Mouse (Mus musculus): ENCODE data around the gene Il12rb2.

Gene Il12rb2

GRCm38 (mm10) chr6:67292042-67292623 lies 83.9 kb downstream of the Il12rb2 start:
- no peak for DNase-seq

DNA sequence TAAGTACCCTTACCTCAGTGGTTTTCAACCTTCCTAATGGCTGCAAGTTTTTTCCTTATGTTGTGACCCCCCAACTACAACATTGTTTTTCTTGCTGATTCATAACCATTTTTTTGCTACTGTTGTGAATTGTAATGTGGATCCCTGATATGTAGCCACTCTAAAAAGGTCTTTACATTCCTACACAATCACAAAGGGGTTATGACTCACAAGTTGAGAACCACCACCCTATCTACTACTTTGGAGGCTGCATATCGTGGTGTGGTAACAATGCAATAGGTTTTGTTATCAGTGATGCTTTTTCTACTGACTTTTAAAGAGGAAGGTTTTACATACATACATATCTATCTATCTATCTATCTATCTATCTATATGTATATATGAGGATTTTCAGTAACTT lies 93.1 kb downstream of the Il12rb2 start:
- no peak for DNase-seq

- DNase-seq, result no peak
Observed at GRCm38 (mm10) chr6:67281614-67282197, 94.3 kb downstream of the Il12rb2 start.

- no peak for DNase-seq
Observed at GRCm38 (mm10) chr6:67277944-67278343, 98.0 kb downstream of the Il12rb2 start.

- DNase-seq, result no peak
Observed at GRCm38 (mm10) chr6:67269459-67269858, 106.5 kb downstream of the Il12rb2 start.

DNA sequence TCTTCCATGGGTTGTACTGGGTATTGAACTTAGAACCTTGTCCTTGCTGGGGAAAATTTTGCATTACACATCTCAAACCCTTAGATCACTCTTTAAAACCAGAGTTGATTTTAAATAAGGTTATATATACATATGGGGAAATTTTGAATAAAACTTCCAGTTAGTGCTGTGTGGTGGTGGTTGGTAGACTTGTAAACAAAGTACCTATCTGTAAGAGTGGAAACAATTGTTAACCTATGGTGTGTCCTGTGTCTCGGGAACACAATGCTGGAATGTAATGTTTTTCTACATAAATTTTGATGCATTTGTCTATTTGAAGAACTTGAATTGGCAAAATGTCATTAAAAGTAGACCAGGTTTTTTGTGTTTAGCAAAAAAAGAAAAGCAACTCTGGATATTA lies 107.0 kb downstream of the Il12rb2 start:
- DNase-seq, result no peak

- no peak for DNase-seq
Observed at GRCm38 (mm10) chr6:67268245-67268612, 107.8 kb downstream of the Il12rb2 start.

DNA sequence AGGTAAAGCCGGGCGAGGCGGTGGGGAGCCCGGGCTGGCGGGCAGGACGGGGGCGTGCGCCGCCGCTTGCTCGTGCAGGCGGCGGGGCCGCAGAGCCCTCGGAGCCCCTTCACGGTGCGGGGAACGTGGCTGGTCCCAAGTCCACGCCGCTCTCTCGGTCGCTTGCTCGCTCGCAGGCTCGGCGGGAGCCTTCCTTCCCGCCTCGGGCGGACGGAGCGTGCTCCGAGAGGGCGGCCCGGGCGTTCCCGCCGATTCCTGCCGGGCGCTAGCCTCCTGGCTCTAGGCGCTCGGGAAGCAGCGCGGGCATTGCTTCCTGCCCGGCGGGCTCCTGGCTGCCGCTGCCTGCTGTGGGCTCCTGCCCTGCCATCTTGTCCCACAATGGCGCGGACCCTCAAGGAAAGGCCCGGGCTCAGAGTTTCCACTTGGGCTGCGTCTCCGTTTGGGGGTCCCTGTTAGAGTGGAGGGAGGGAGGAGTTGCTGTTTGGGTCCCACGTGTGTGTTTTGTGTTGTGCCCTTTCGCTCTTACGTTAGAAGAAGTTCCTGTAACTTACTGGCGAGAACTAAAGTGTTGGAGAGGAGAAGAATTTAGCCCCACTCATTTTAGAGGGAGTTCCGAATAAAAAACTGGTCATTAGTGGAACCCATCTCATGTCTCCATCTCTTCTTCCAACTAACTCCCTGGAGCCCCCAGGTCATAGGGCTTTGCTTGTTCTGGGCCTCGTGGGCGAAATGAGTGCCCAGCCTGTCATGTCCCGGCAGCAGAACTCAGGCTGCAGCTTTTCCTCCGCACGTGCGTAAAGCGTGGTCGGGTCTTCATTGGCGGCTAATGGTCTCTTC lies 108.4 kb downstream of the Il12rb2 start:
- peak; percentile 44 for DNase-seq

GRCm38 (mm10) chr6:67266664-67267407 lies 109.2 kb downstream of the Il12rb2 start:
- DNase-seq, result peak; percentile 99

- no peak for DNase-seq
Observed at GRCm38 (mm10) chr6:67266159-67266657, 109.8 kb downstream of the Il12rb2 start.

DNA sequence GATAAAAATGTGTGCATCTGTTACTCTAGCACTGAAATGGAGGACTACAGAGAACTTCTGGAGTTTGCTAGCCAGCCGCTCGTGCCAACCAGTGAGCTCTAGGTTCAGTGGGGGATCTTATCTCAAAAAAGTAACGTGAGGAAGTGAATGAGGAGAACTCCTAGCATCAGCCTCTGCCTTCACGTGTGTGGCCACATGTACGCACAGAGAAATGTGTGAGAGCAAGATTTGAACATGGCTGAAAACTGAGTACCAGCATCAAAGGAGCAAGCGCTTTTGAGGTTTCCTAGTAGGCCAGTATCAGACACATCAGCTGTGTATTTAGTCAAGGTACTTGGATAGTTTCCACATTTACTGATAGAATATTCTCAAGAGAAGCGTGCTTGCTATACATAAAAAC lies 111.1 kb downstream of the Il12rb2 start:
- no peak for DNase-seq

DNA sequence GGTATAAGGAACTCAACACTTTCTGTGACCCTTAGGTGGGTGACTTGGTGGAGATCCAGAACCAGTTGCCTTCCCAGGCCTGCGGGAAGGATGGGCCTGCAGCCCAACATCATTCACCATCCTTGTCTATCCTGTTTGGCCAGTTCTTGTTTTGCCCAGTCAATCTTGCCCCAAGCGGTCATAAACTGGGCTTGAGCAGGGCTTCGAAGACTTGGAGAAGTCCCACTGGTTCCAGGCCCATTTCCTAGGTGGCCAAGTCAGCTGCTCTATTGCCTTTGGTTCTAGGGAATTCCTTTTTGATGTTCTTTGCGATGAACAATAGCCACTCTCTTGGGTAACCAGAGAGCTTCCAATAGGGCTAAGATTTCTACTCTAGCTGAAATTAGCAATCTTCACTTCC lies 124.9 kb downstream of the Il12rb2 start:
- no peak for DNase-seq

- DNase-seq, result no peak
Observed at GRCm38 (mm10) chr6:67244451-67244850, 131.5 kb downstream of the Il12rb2 start.

- DNase-seq, result peak; percentile 46
Observed at GRCm38 (mm10) chr6:67243765-67244420, 132.1 kb downstream of the Il12rb2 start.
